Mouse (Mus musculus) CH12.LX (cell line): ENCODE measurements around the gene Apom. TPM values are rescaled to one million over a fixed set of nuclear protein-coding genes. Genes with fewer than 3 reads are reported as not detected.

Experiments used
- DNase-seq: peaks from one replicate; pipeline ENCODE4 v3.0.0-alpha.2; 2013; ENCODE audit errors: extremely low read depth
- H3K27ac ChIP-seq: 2 replicates; pipeline ENCODE4 v1.5.1; 2012; ENCODE audit warnings: low read depth, mild to moderate bottlenecking, control low read depth, moderate library complexity; ENCODE audit not compliant: insufficient read depth
- H3K27me3 ChIP-seq: replicated peaks from 2 replicates; pipeline ENCODE3; 2012; ENCODE audit warnings: inconsistent platforms
- H3K36me3 ChIP-seq, 2 experiments: replicated peaks in 1 of 2; 2 replicates each; pipeline versions ENCODE3 to v1.6.1; 2012; ENCODE audit warnings: inconsistent platforms in 1 of 2, low read length in 1 of 2, mild to moderate bottlenecking in 1 of 2, mixed read lengths in 1 of 2, moderate library complexity in 1 of 2; ENCODE audit not compliant: control insufficient read depth in 1 of 2, insufficient read depth in 1 of 2
- H3K4me1 ChIP-seq, 2 experiments: 2 replicates each; pipeline ENCODE4 v1.6.1; 2012; ENCODE audit warnings: inconsistent platforms in 1 of 2, moderate library complexity in 1 of 2; ENCODE audit not compliant: insufficient read depth in 2 of 2, control insufficient read depth in 1 of 2
- H3K4me2 ChIP-seq: 2 replicates; pipeline ENCODE4 v1.6.1; 2012; ENCODE audit warnings: low read depth, mild to moderate bottlenecking, control low read depth; ENCODE audit not compliant: poor library complexity, insufficient read depth, severe bottlenecking
- H3K4me3 ChIP-seq, 3 experiments: fragments of 150-350 bp in 1 of 3; sonication (generic) in 1 of 3; replicated peaks in 1 of 3; 2 replicates each; pipeline versions ENCODE3 to v1.5.1; 2011 to 2012; ENCODE audit warnings: low read depth in 2 of 3, low read length in 2 of 3, mild to moderate bottlenecking in 2 of 3, moderate library complexity in 2 of 3, control low read depth in 1 of 3, improper control_type of control experiment in 1 of 3, inconsistent platforms in 1 of 3, mixed read lengths in 1 of 3; ENCODE audit not compliant: poor library complexity in 1 of 3
- H3K79me2 ChIP-seq: replicated peaks from 2 replicates; pipeline ENCODE4 v1.6.1; 2012; ENCODE audit warnings: mild to moderate bottlenecking, moderate library complexity; ENCODE audit not compliant: control insufficient read depth, poor library complexity, insufficient read depth, severe bottlenecking; ENCODE audit errors: extremely low read depth
- H3K9ac ChIP-seq: 2 replicates; pipeline ENCODE4 v1.6.1; 2012; ENCODE audit warnings: low read depth, mild to moderate bottlenecking, control low read depth, moderate library complexity; ENCODE audit not compliant: insufficient read depth
- H3K9me3 ChIP-seq: replicated peaks from 2 replicates; pipeline ENCODE3; 2012; ENCODE audit warnings: low read length, inconsistent platforms, mixed read lengths
- BHLHE40 ChIP-seq: IDR thresholded peaks from 2 replicates; pipeline ENCODE4 v1.6.1; 2011; ENCODE audit warnings: mild to moderate bottlenecking, low read depth, low read length, improper control_type of control experiment
- CHD2 ChIP-seq: IDR thresholded peaks from 2 replicates; pipeline ENCODE4 v1.6.1; 2011; ENCODE audit warnings: low read length, improper control_type of control experiment
- E2F4 ChIP-seq: IDR thresholded peaks from 2 replicates; pipeline ENCODE4 v1.6.1; 2011; ENCODE audit warnings: low read depth, low read length, improper control_type of control experiment; ENCODE audit not compliant: insufficient replicate concordance
- ELF1 ChIP-seq: IDR thresholded peaks from 2 replicates; pipeline ENCODE4 v1.6.1; 2014; ENCODE audit warnings: low read depth, mild to moderate bottlenecking, inconsistent platforms, low read length, improper control_type of control experiment
- EP300 ChIP-seq: IDR thresholded peaks from 2 replicates; pipeline ENCODE4 v1.6.1; 2011; ENCODE audit warnings: low read length, improper control_type of control experiment
- HCFC1 ChIP-seq: IDR thresholded peaks from 2 replicates; pipeline ENCODE4 v1.6.1; 2012; ENCODE audit warnings: low read depth, mild to moderate bottlenecking, inconsistent platforms, low read length, improper control_type of control experiment
- IRF4 ChIP-seq: IDR thresholded peaks from 2 replicates; pipeline ENCODE4 v1.6.1; 2014; ENCODE audit warnings: low read depth, mild to moderate bottlenecking, inconsistent platforms, low read length, improper control_type of control experiment
- JUN ChIP-seq: IDR thresholded peaks from 2 replicates; pipeline ENCODE4 v1.6.1; 2011; ENCODE audit warnings: low read depth, mild to moderate bottlenecking, low read length, improper control_type of control experiment, moderate library complexity; ENCODE audit not compliant: insufficient read depth
- JUND ChIP-seq: conservative IDR thresholded peaks from 2 replicates; pipeline ENCODE4 v1.6.1; 2011; ENCODE audit warnings: low read depth, low read length, improper control_type of control experiment
- KAT2A ChIP-seq: IDR thresholded peaks from 2 replicates; pipeline ENCODE4 v1.6.1; 2012; ENCODE audit warnings: low read length, improper control_type of control experiment, inconsistent platforms; ENCODE audit not compliant: insufficient replicate concordance
- MAFK ChIP-seq: IDR thresholded peaks from 2 replicates; pipeline ENCODE4 v1.6.1; 2011; ENCODE audit warnings: low read length, improper control_type of control experiment; ENCODE audit not compliant: insufficient replicate concordance
- MAX ChIP-seq: IDR thresholded peaks from 2 replicates; pipeline ENCODE4 v1.6.1; 2011; ENCODE audit warnings: low read length, improper control_type of control experiment
- MAZ ChIP-seq: IDR thresholded peaks from 2 replicates; pipeline ENCODE4 v1.6.1; 2012; ENCODE audit warnings: low read depth, mild to moderate bottlenecking, inconsistent platforms, low read length, improper control_type of control experiment, moderate library complexity
- MEF2A ChIP-seq: IDR thresholded peaks from 2 replicates; pipeline ENCODE4 v1.6.1; 2014; ENCODE audit warnings: low read depth, mild to moderate bottlenecking, inconsistent platforms, low read length, improper control_type of control experiment, borderline replicate concordance
- POLR2AphosphoS2 ChIP-seq: IDR thresholded peaks from 2 replicates; pipeline ENCODE4 v1.6.1; 2011; ENCODE audit warnings: low read depth, low read length, improper control_type of control experiment
- TBP ChIP-seq: conservative IDR thresholded peaks from 2 replicates; pipeline ENCODE4 v1.6.1; 2011; ENCODE audit warnings: low read depth, low read length, improper control_type of control experiment
- TCF12 ChIP-seq: IDR thresholded peaks from 2 replicates; pipeline ENCODE4 v1.6.1; 2014; ENCODE audit warnings: low read depth, mild to moderate bottlenecking, inconsistent platforms, low read length, improper control_type of control experiment
- UBTF ChIP-seq: IDR thresholded peaks from 2 replicates; pipeline ENCODE4 v1.6.1; 2012; ENCODE audit warnings: low read depth, mild to moderate bottlenecking, inconsistent platforms, low read length, improper control_type of control experiment, moderate library complexity
- USF1 ChIP-seq: IDR thresholded peaks from 2 replicates; pipeline ENCODE4 v1.6.1; 2014; ENCODE audit warnings: low read depth, mild to moderate bottlenecking, inconsistent platforms, low read length, improper control_type of control experiment
- USF2 ChIP-seq: conservative IDR thresholded peaks from 2 replicates; pipeline ENCODE4 v1.6.1; 2011; ENCODE audit warnings: low read depth, low read length, improper control_type of control experiment
- ZKSCAN1 ChIP-seq: IDR thresholded peaks from 2 replicates; pipeline ENCODE4 v1.6.1; 2012; ENCODE audit warnings: low read depth, inconsistent platforms, low read length, improper control_type of control experiment, borderline replicate concordance
- ZMIZ1 ChIP-seq: IDR thresholded peaks from 2 replicates; pipeline ENCODE4 v1.6.1; 2012; ENCODE audit warnings: low read depth, mild to moderate bottlenecking, inconsistent platforms, low read length, improper control_type of control experiment
- dilution Hi-C: fragments of 300-500 bp; cut with MboI; formaldehyde crosslinking; loops from 2 replicates; pipeline ENCODE4 v1.14.3; 2020; ENCODE audit warnings: low sequenced_read_pairs; ENCODE audit not compliant: extremely low pct_unique_long_range_greater_than_20kb, extremely low pct_ligation_motif_present
- in situ Hi-C: fragments of 300-500 bp; cut with MboI; formaldehyde crosslinking; loops from 3 replicates; pipeline ENCODE4 v1.14.3; 2019; ENCODE audit warnings: low sequenced_read_pairs, low pct_ligation_motif_present, low pct_unique_long_range_greater_than_20kb, mixed read lengths
- polyA plus RNA-seq: library from polyadenylated mRNA; unstranded; fragments of >175 nt; gene quantifications from 2 replicates; pipeline ENCODE4 v1.2.1, GENCODE M21; 2012; ENCODE audit warnings: low read depth; ENCODE audit not compliant: insufficient read length
- total RNA-seq, 2 experiments: library from RNA; depleted of rRNA; stranded (reverse); fragments of 300-350 nt in 1 of 2; fragments of >200 nt in 1 of 2; gene quantifications; 2 replicates each; pipeline ENCODE4 v1.2.3; 2012 to 2014

Gene Apom
- total and polyA plus RNA-seq, 3 experiments: 0.39 TPM; not detected in 2

DNA sequence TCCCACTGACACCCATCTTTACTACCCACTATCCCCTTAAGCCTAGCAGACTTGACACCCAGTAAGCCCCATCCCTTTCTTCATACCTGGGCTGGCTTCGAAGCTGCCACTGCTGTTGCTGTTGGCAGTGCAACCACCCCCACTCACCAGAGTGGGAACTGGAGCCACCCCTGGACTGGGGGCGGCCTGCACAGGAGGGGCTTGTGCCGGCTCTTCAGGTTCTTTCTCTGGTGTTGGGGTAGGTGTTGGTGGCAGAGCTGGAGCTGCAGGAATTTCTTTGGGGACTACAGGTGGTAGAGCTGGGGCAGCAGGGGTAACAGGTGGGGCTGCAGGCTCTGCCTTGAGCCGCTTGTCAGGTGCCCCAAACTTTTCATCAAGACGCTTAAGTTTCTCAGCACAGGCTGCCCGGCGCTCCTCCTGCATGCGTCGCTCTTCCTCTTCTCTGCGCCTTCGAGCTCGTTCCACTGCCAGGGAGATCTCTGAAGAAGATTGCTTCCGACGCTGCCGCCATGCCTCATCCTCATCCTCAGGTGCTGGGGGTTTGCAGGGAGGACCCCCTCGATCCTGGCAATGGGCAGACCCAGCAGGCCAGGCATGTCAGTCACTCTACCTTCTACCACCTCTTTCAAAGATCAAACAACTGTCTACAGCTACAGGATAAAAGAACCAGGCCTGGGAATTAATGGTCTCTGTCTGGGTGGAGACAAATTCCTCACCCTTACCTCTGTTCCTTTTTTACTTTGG lies 27.2 kb upstream of the Apom start:
- Histone ChIP-seq H3K79me2 (peaks cover 61% of the 10 kb centered on the region), H3K9me3 (no peaks in the 10 kb centered on the region), H3K27ac (no peak overlapping the region), H3K36me3 (peaks cover 80 to 90% of the 10 kb centered on the region in 2 experiments), H3K4me1 (peaks cover 0 to 25% of the 10 kb centered on the region in 2 experiments; a peak in 2 of 4 replicates), H3K4me3 (no peak overlapping the region), H3K9ac (no peak overlapping the region), H3K27me3 (no peaks in the 10 kb centered on the region), H3K4me2 (no peak overlapping the region)
- DNase-seq: no peak
- in situ Hi-C loops (no loop called here), dilution Hi-C loops (no loop called here)
- no peak for TF ChIP-seq JUND
- no peak for TF ChIP-seq UBTF
- TF ChIP-seq JUN: no peak
- TF ChIP-seq MEF2A: no peak
- TF ChIP-seq ZMIZ1: no peak
- no peak for TF ChIP-seq CHD2
- TF ChIP-seq TBP: no peak
- no peak for TF ChIP-seq MAFK
- TF ChIP-seq USF2: no peak
- TF ChIP-seq MAX: no peak
- TF ChIP-seq ELF1: no peak
- no peak for TF ChIP-seq TCF12
- no peak for TF ChIP-seq ZKSCAN1
- TF ChIP-seq USF1: no peak
- TF ChIP-seq EP300: no peak
- no peak for TF ChIP-seq MAZ
- TF ChIP-seq HCFC1: no peak
- TF ChIP-seq KAT2A: no peak
- TF ChIP-seq IRF4: no peak
- TF ChIP-seq E2F4: no peak

DNA sequence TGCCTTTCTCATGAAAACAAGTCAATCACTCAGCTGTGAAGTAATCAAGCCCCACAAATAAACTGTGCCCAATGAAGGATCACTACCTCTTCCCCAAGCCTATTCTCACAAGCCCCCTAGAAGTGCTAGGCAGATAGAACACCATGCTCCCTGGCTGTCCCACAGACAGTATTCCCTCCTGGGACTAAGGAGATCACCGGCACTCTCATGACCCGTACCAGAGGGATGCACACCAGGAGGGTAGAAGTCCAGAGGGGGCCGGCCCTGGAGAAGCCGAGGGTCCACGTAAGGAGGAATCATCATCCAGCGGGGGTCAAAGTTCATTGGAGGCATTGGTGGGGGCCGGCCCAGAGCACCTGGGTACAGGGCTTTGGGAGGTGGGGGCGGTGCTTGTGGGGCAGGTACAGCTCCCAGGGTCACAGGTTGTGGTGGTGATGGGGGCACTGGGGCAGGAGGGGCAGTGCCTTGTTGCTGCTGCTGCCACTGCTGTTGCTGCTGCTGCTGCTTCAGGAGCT lies 25.9 kb upstream of the Apom start:
- in situ Hi-C loops (no loop called here), dilution Hi-C loops (no loop called here)
- peaks cover 0 to 22% of the 10 kb centered on the region in 2 experiments; a peak in 2 of 4 replicates for H3K4me1 ChIP-seq

More for the DNA sequence above, 25.9 kb upstream of the Apom start:
- TF ChIP-seq POLR2AphosphoS2 (no peak), IRF4 (no peak), BHLHE40 (no peak), EP300 (no peak), MAFK (no peak)
- H3K27me3 ChIP-seq: no peaks in the 10 kb centered on the region
- no peak overlapping the region for H3K4me2 ChIP-seq
- no peak overlapping the region for H3K9ac ChIP-seq
- H3K79me2 ChIP-seq: peaks cover 48% of the 10 kb centered on the region
- no peaks in the 10 kb centered on the region for H3K9me3 ChIP-seq
- H3K27ac ChIP-seq: no peak overlapping the region
- H3K36me3 ChIP-seq: peaks cover 93 to 100% of the 10 kb centered on the region in 2 experiments
- no peak overlapping the region for H3K4me3 ChIP-seq
- DNase-seq: no peak
